Comparison of ENCODE assay signal across 23 mouse cellular contexts in genomic region chr1:184862636-184863035, GRCm38 (mm10). TPM values are rescaled to one million over a fixed set of nuclear protein-coding genes. Genes with fewer than 3 reads are reported as not detected.
A peak's percentile ranks its signal among the peaks of the same experiment; 100 is the strongest.
DNase-seq lines count a peak whose midpoint lies in the region; ATAC-seq and TF ChIP-seq lines count a peak whose summit lies in the region.
"Had no signal": no experiment of that assay in that cellular context is flagged by ENCODE, and none has a peak within 500 bp of the region (broad histone marks: within the 10 kb centered on the region; RNA-seq: fewer than 3 reads in every experiment).

No protein-coding gene starts in this region.

- no peaks in the 10 kb centered on the region for H3K9me3 ChIP-seq in hindbrain, embryonic 10.5 days
- H3K9me3 ChIP-seq in hindbrain, embryonic 11.5 days (ENCODE audit: control insufficient read depth, low read length): no peaks in the 10 kb centered on the region
- H3K9me3 ChIP-seq in lung, embryonic 16.5 days (ENCODE audit: control insufficient read depth, low read length): no peaks in the 10 kb centered on the region
- H3K9me3 ChIP-seq: embryonic facial prominence, embryonic 12.5 days; forebrain, embryonic 13.5 days; forebrain, embryonic 15.5 days had no signal

- no peak overlapping the region for H3K4me2 ChIP-seq in hindbrain, embryonic 11.5 days (replicated peaks; ENCODE audit: low read depth, low read length)
- H3K4me2 ChIP-seq in lung, embryonic 16.5 days (ENCODE audit: low read depth, low read length): no peak overlapping the region
- H3K4me2 ChIP-seq: embryonic facial prominence, embryonic 12.5 days; forebrain, embryonic 13.5 days; forebrain, embryonic 15.5 days had no signal

- no peak for TF ChIP-seq CTCF in cortical plate, adult 2 months (IDR thresholded peaks at IDR 0.05; ENCODE audit: extremely low read depth, insufficient read depth, low read length)

- H3K9ac ChIP-seq in hindbrain, embryonic 11.5 days (ENCODE audit: low read depth, low read length): no peak overlapping the region
- no peak overlapping the region for H3K9ac ChIP-seq in lung, embryonic 16.5 days (ENCODE audit: low read length)
- H3K9ac ChIP-seq: embryonic facial prominence, embryonic 12.5 days; forebrain, embryonic 13.5 days; forebrain, embryonic 15.5 days; forebrain, postnatal 0 days had no signal

- no peaks in the 10 kb centered on the region for H3K36me3 ChIP-seq in hindbrain, embryonic 10.5 days
- no peaks in the 10 kb centered on the region for H3K36me3 ChIP-seq in hindbrain, embryonic 11.5 days (ENCODE audit: control insufficient read depth, insufficient read depth, low read length)
- no peaks in the 10 kb centered on the region for H3K36me3 ChIP-seq in lung, embryonic 16.5 days (ENCODE audit: control insufficient read depth, insufficient read depth, low read length)
- H3K36me3 ChIP-seq: embryonic facial prominence, embryonic 12.5 days; forebrain, embryonic 15.5 days had no signal

- peaks cover 29% of the 10 kb centered on the region for H3K4me1 ChIP-seq in hindbrain, embryonic 10.5 days (replicated peaks)
- 0 out of 2 replicates have a peak, but pooled peaks cover 2% of the 10 kb centered on the region for H3K4me1 ChIP-seq in hindbrain, embryonic 11.5 days (replicated peaks; ENCODE audit: control insufficient read depth, insufficient read depth, low read length)
- peaks cover 3% of the 10 kb centered on the region; the same call in 1 of the 2 replicates for H3K4me1 ChIP-seq in lung, embryonic 16.5 days (replicated peaks; ENCODE audit: control insufficient read depth, insufficient read depth, low read length)
- peaks cover 31% of the 10 kb centered on the region for H3K4me1 ChIP-seq in brown adipose tissue, adult 24 weeks (ENCODE audit: control insufficient read depth, insufficient read depth, insufficient read length, low read length)
- peaks cover 2% of the 10 kb centered on the region for H3K4me1 ChIP-seq in cortical plate, adult 2 months (ENCODE audit: control insufficient read depth, insufficient read depth, low read length)
- H3K4me1 ChIP-seq: forebrain, embryonic 13.5 days; forebrain, embryonic 15.5 days had no signal

- ATAC-seq in hindbrain, embryonic 11.5 days (ENCODE audit: low FRiP score): no peak
- ATAC-seq in lung, embryonic 16.5 days (ENCODE audit: low read depth): no peak
- ATAC-seq: forebrain, embryonic 13.5 days; forebrain, embryonic 15.5 days; forebrain, postnatal 0 days had no signal

- WGBS in hindbrain, embryonic 10.5 days: 91% methylated on average over 6 of the region's 6 CpGs
- 88% methylated on average over 6 of the region's 6 CpGs for WGBS in hindbrain, embryonic 11.5 days
- WGBS in lung, embryonic 16.5 days: 73% methylated on average over 6 of the region's 6 CpGs

- TF ChIP-seq POLR2A in cortical plate, adult 2 months (IDR thresholded peaks at IDR 0.05; ENCODE audit: extremely low read depth, insufficient read depth, low read length): no peak

- peak overlapping the region; percentile 29; the same call in 1 of the 2 replicates for H3K27ac ChIP-seq in hindbrain, embryonic 10.5 days
- no peak overlapping the region for H3K27ac ChIP-seq in hindbrain, embryonic 11.5 days (ENCODE audit: low read depth, low read length)
- peak overlapping the region; percentile 76; the same call in 1 of the 2 replicates for H3K27ac ChIP-seq in lung, embryonic 16.5 days (ENCODE audit: low read length)
- 0 out of 2 replicates have a peak overlapping the region, but pooled peaks have one; percentile 5 for H3K27ac ChIP-seq in brown adipose tissue, adult 24 weeks (replicated peaks; ENCODE audit: low read depth, low read length)
- H3K27ac ChIP-seq in cortical plate, adult 2 months (ENCODE audit: insufficient read depth, low read length): peak overlapping the region; percentile 76
- H3K27ac ChIP-seq: embryonic facial prominence, embryonic 12.5 days; forebrain, embryonic 13.5 days; forebrain, embryonic 15.5 days had no signal

- DNase-seq in hindbrain, embryonic 10.5 days (ENCODE audit: low spot score): no peak
- no peak for DNase-seq in hindbrain, embryonic 11.5 days (ENCODE audit: low spot score)
- no peak for DNase-seq in lung, adult 18-20 months
- no peak for DNase-seq in cerebellum, adult 11-12 months
- no peak for DNase-seq in heart, adult 8-10 months (ENCODE audit: low spot score)
- DNase-seq: adrenal gland, adult 2 months; adrenal gland, postnatal 10 days; adrenal gland, postnatal 25 days; cerebellum, adult 18-20 months; cerebellum, adult 8-10 months; cerebellum, adult 9-11 months; cerebellum, postnatal 14 days; cerebellum, postnatal 36 days; forebrain, postnatal 0 days had no signal

- no peak overlapping the region for H3K4me3 ChIP-seq in hindbrain, embryonic 10.5 days
- H3K4me3 ChIP-seq in hindbrain, embryonic 11.5 days (ENCODE audit: low read depth, low read length): no peak overlapping the region
- no peak overlapping the region for H3K4me3 ChIP-seq in lung, embryonic 16.5 days (ENCODE audit: low read length)
- no peak overlapping the region for H3K4me3 ChIP-seq in brown adipose tissue, adult 24 weeks (ENCODE audit: insufficient read depth, low read depth, low read length)
- no peak overlapping the region for H3K4me3 ChIP-seq in cortical plate, adult 2 months (ENCODE audit: insufficient read depth, low read length)
- H3K4me3 ChIP-seq: embryonic facial prominence, embryonic 12.5 days; forebrain, embryonic 13.5 days; forebrain, embryonic 15.5 days had no signal

- H3K27me3 ChIP-seq in hindbrain, embryonic 10.5 days (ENCODE audit: insufficient read depth, poor library complexity, severe bottlenecking): no peaks in the 10 kb centered on the region
- H3K27me3 ChIP-seq in hindbrain, embryonic 11.5 days (ENCODE audit: control insufficient read depth, insufficient read depth, low read length): no peaks in the 10 kb centered on the region
- no peaks in the 10 kb centered on the region for H3K27me3 ChIP-seq in lung, embryonic 16.5 days (ENCODE audit: control insufficient read depth, insufficient read depth, low read depth, low read length)
- H3K27me3 ChIP-seq: embryonic facial prominence, embryonic 12.5 days; forebrain, embryonic 15.5 days had no signal

RNA-seq across cellular contexts. Expression of gene Marc2, which starts 16.4 kb away (rescaled TPM):
- polyA plus RNA-seq in hindbrain, embryonic 10.5 days (2016; fragmentation: Nextera tagmentation; extraction: Ambion mirVana): 85.9 and 87.8 TPM in 2 replicates
- polyA plus RNA-seq in hindbrain, embryonic 11.5 days (2014; fragmentation: Nextera tagmentation; extraction: Ambion mirVana): 109 and 114 TPM in 2 replicates
- polyA plus RNA-seq in lung, embryonic 16.5 days (2015; fragmentation: Nextera tagmentation; extraction: Ambion mirVana): 154 and 166 TPM in 2 replicates
- polyA plus RNA-seq in brown adipose tissue, adult 24 weeks (2012; ENCODE audit: insufficient read depth, insufficient read length, missing spikeins): 234 and 326 TPM in 2 replicates
- polyA plus RNA-seq in cortical plate, adult 2 months (2012; rRNA removed): 100 and 105 TPM in 2 replicates
- 100 to 1,000 TPM; 113 to 146 (median 132) TPM for total RNA-seq in heart, adult 8-10 months (2022)

RNA-seq across cellular contexts. Expression of gene C130074G19Rik, which starts 20.4 kb away (rescaled TPM):
- 0.64 and 0.72 TPM in 2 replicates for polyA plus RNA-seq in hindbrain, embryonic 10.5 days (2016; fragmentation: Nextera tagmentation; extraction: Ambion mirVana)
- polyA plus RNA-seq in hindbrain, embryonic 11.5 days (2014; fragmentation: Nextera tagmentation; extraction: Ambion mirVana): 0.86 and 0.96 TPM in 2 replicates
- polyA plus RNA-seq in lung, embryonic 16.5 days (2015; fragmentation: Nextera tagmentation; extraction: Ambion mirVana): 2.6 and 3.0 TPM in 2 replicates
- polyA plus RNA-seq in brown adipose tissue, adult 24 weeks (2012; ENCODE audit: insufficient read depth, insufficient read length, missing spikeins): 86.6 and 95.5 TPM in 2 replicates
- 35.9 and 42.1 TPM in 2 replicates for polyA plus RNA-seq in cortical plate, adult 2 months (2012; rRNA removed)
- 10 to 100 TPM; 15.4 to 19.9 (median 18.0) TPM for total RNA-seq in heart, adult 8-10 months (2022)
- total RNA-seq: common myeloid progenitor, adult 5-6 weeks; MEL had no signal
- polyA plus RNA-seq: C2C12 had no signal

RNA-seq across cellular contexts. Expression of gene Marc1, which starts 51.5 kb away (rescaled TPM):
- polyA plus RNA-seq in hindbrain, embryonic 10.5 days (2016; fragmentation: Nextera tagmentation; extraction: Ambion mirVana): 0.12 TPM in 1 of 2 replicates, not detected in the other
- 0.21 and 0.26 TPM in 2 replicates for polyA plus RNA-seq in hindbrain, embryonic 11.5 days (2014; fragmentation: Nextera tagmentation; extraction: Ambion mirVana)
- polyA plus RNA-seq in lung, embryonic 16.5 days (2015; fragmentation: Nextera tagmentation; extraction: Ambion mirVana): 0.15 and 0.79 TPM in 2 replicates
- 13.6 and 14.3 TPM in 2 replicates for polyA plus RNA-seq in brown adipose tissue, adult 24 weeks (2012; ENCODE audit: insufficient read depth, insufficient read length, missing spikeins)
- polyA plus RNA-seq in cortical plate, adult 2 months (2012; rRNA removed): 0.15 and 0.19 TPM in 2 replicates
- not detected for total RNA-seq in heart, adult 8-10 months (2022)
- total RNA-seq: common myeloid progenitor, adult 5-6 weeks had no signal
- polyA plus RNA-seq: embryonic facial prominence, embryonic 12.5 days; forebrain, embryonic 15.5 days had no signal
